Mouse (Mus musculus) kidney, postnatal 36 days (tissue): ENCODE measurements at regions not wholly inside any gene's neighbourhood (a gene's known extent, or its start where the extent isn't known, plus 50 kb on each side); places are given as distances from the start of the nearest gene placed in this dataset.

ENCODE experiments used
- DNase-seq, 2 experiments: peaks; one replicate each; pipeline ENCODE4 v3.0.0; 2021 to 2022; ENCODE audit warnings: mixed read lengths in 2 of 2

GRCm38 (mm10) chr4:105282681-105283462 lies 125.7 kb downstream of the Plpp3 start:
- DNase-seq = no peak

GRCm38 (mm10) chr4:105285431-105286013 lies 128.4 kb downstream of the Plpp3 start:
- DNase-seq = no peak

GRCm38 (mm10) chr4:105286299-105286698 lies 129.2 kb downstream of the Plpp3 start:
- no peak for DNase-seq

GRCm38 (mm10) chr4:105286809-105287208 lies 129.7 kb downstream of the Plpp3 start:
- DNase-seq = no peak

GRCm38 (mm10) chr4:105287419-105287818 lies 130.3 kb downstream of the Plpp3 start:
- no peak for DNase-seq

GRCm38 (mm10) chr4:105289635-105290034 lies 132.5 kb downstream of the Plpp3 start:
- no peak for DNase-seq

GRCm38 (mm10) chr4:105290847-105291475 lies 133.8 kb downstream of the Plpp3 start:
- no peak for DNase-seq

GRCm38 (mm10) chr4:105291503-105291902 lies 134.4 kb downstream of the Plpp3 start:
- DNase-seq = peak in 1 of 2 experiments; percentile 40

- no peak for DNase-seq
These were observed 142.2 kb downstream of the Plpp3 start for GRCm38 (mm10) chr4:105299358-105299757.

GRCm38 (mm10) chr4:105301547-105301946 lies 144.4 kb downstream of the Plpp3 start:
- DNase-seq = no peak

GRCm38 (mm10) chr4:105304166-105304565 lies 147.0 kb downstream of the Plpp3 start:
- DNase-seq = no peak

- DNase-seq = peak; percentile 64 to 83
These were observed 148.8 kb downstream of the Plpp3 start for GRCm38 (mm10) chr4:105305931-105306330.

- DNase-seq = no peak
These were observed 150.2 kb downstream of the Plpp3 start for GRCm38 (mm10) chr4:105307356-105307755.

GRCm38 (mm10) chr4:105307905-105308304 lies 150.8 kb downstream of the Plpp3 start:
- no peak for DNase-seq

- no peak for DNase-seq
These were observed 151.9 kb downstream of the Plpp3 start for GRCm38 (mm10) chr4:105308971-105309488.

GRCm38 (mm10) chr4:105312643-105313042 lies 155.5 kb downstream of the Plpp3 start:
- DNase-seq = no peak

GRCm38 (mm10) chr4:105313151-105313818 lies 156.1 kb downstream of the Plpp3 start:
- DNase-seq = peak; percentile 66 to 82

GRCm38 (mm10) chr4:105315095-105315494 lies 157.9 kb downstream of the Plpp3 start:
- DNase-seq = peak; percentile 12 to 41

GRCm38 (mm10) chr4:105316478-105317206 lies 159.5 kb downstream of the Plpp3 start:
- DNase-seq = peak; percentile 48 to 75

- no peak for DNase-seq
These were observed 161.3 kb downstream of the Plpp3 start for GRCm38 (mm10) chr4:105318421-105318820.

- peak in 1 of 2 experiments; percentile 10 for DNase-seq
These were observed 166.3 kb downstream of the Plpp3 start for GRCm38 (mm10) chr4:105323446-105323845.

- no peak for DNase-seq
These were observed 169.8 kb downstream of the Plpp3 start for GRCm38 (mm10) chr4:105326989-105327388.
